Mouse (Mus musculus) liver, embryonic 13.5 days (tissue): Measurements from ENCODE around the gene Oxld1. TPM values are rescaled to one million over a fixed set of nuclear protein-coding genes. Genes with fewer than 3 reads are reported as not detected.

ENCODE experiments used
- ATAC-seq: fragments of 200-750 bp; cut with Nextera tagmentation; 2 replicates; pipeline ENCODE4 v1.8.0; 2017; ENCODE audit warnings: low read depth, mild to moderate bottlenecking, moderate number of reproducible peaks, moderate library complexity
- DNase-seq: peaks from one replicate; pipeline ENCODE4 v3.0.0; 2022
- H3K27ac ChIP-seq: fragments of 300-500 bp; sonication (generic); 2 replicates; pipeline ENCODE4 v1.5.1; 2015; ENCODE audit warnings: moderate library complexity, mild to moderate bottlenecking, inconsistent platforms
- H3K27me3 ChIP-seq: fragments of 300-500 bp; sonication (generic); 2 replicates; pipeline ENCODE4 v1.6.1; 2015; ENCODE audit warnings: mild to moderate bottlenecking, inconsistent platforms
- H3K36me3 ChIP-seq: fragments of 300-500 bp; sonication (generic); 2 replicates; pipeline ENCODE4 v1.6.1; 2015; ENCODE audit warnings: mild to moderate bottlenecking, inconsistent platforms
- H3K4me1 ChIP-seq: fragments of 300-500 bp; sonication (generic); replicated peaks from 2 replicates; pipeline ENCODE4 v1.6.1; 2015; ENCODE audit warnings: inconsistent platforms
- H3K4me2 ChIP-seq: fragments of 300-500 bp; sonication (generic); 2 replicates; pipeline ENCODE4 v1.6.1; 2015; ENCODE audit warnings: inconsistent platforms, mild to moderate bottlenecking, moderate library complexity
- H3K4me3 ChIP-seq: fragments of 300-500 bp; sonication (generic); replicated peaks from 2 replicates; pipeline ENCODE4 v1.5.1; 2015; ENCODE audit warnings: mild to moderate bottlenecking, inconsistent platforms
- H3K9ac ChIP-seq: fragments of 300-500 bp; sonication (generic); 2 replicates; pipeline ENCODE4 v1.6.1; 2015; ENCODE audit warnings: mild to moderate bottlenecking, inconsistent platforms
- H3K9me3 ChIP-seq: fragments of 300-500 bp; sonication (generic); replicated peaks from 2 replicates; pipeline ENCODE4 v1.6.1; 2016; ENCODE audit warnings: inconsistent platforms
- WGBS: fragments of 180-500 bp; shearing (Covaris S2); methylation state at CpG from one replicate; pipeline ENCODE4 v1.1.7; 2015; ENCODE audit not compliant: insufficient replicate concordance; 5-methylcytosine and 5-hydroxymethylcytosine counted together
- polyA plus RNA-seq: library from polyadenylated mRNA; unstranded; fragments of >200 nt; fragmentation: Nextera tagmentation; extraction: Ambion mirVana; gene quantifications from 2 replicates; pipeline ENCODE4 v1.2.1, GENCODE M21; 2015

Oxld1 gene
- polyA plus RNA-seq: 8.4 and 9.5 TPM in 2 replicates

GRCm38 (mm10) chr11:120457772-120458751, at the start of gene Oxld1, which contains the start of gene Ccdc137:
Gene Oxld1, minus strand, starts transcription at chr11:120458068.
Gene Ccdc137, plus strand, starts transcription at chr11:120458115.
- H3K4me1 ChIP-seq: peaks cover 54% of the 10 kb centered on the region
- H3K36me3 ChIP-seq: peaks cover 35% of the 10 kb centered on the region
- peak within 1 kb of the TSS; percentile 87 for H3K9ac ChIP-seq
- H3K27me3 ChIP-seq: no peaks in the 10 kb centered on the region
- peak within 1 kb of the TSS; percentile 86 for H3K4me2 ChIP-seq
- no peaks in the 10 kb centered on the region for H3K9me3 ChIP-seq
- H3K27ac ChIP-seq: peak within 1 kb of the TSS; percentile 87
- peak within 1 kb of the TSS; percentile 79 for H3K4me3 ChIP-seq
- peak; percentile 84 for ATAC-seq
- peak; percentile 73 for DNase-seq
- 3% methylated on average over 62 of the region's 62 CpGs for WGBS

- no peaks in the 10 kb centered on the region for H3K36me3 ChIP-seq
- ATAC-seq (no peak), DNase-seq (no peak)
- no peak overlapping the region for H3K4me2 ChIP-seq
- H3K4me1 ChIP-seq: peaks cover 48% of the 10 kb centered on the region
- H3K27me3 ChIP-seq: no peaks in the 10 kb centered on the region
- H3K9me3 ChIP-seq: no peaks in the 10 kb centered on the region
- H3K9ac ChIP-seq: no peak overlapping the region
- H3K27ac ChIP-seq: no peak overlapping the region
- no peak overlapping the region for H3K4me3 ChIP-seq
- WGBS: 57% methylated on average over 4 of the region's 4 CpGs
Measured at GRCm38 (mm10) chr11:120506899-120507298, 49.0 kb upstream of the Oxld1 start.

DNA sequence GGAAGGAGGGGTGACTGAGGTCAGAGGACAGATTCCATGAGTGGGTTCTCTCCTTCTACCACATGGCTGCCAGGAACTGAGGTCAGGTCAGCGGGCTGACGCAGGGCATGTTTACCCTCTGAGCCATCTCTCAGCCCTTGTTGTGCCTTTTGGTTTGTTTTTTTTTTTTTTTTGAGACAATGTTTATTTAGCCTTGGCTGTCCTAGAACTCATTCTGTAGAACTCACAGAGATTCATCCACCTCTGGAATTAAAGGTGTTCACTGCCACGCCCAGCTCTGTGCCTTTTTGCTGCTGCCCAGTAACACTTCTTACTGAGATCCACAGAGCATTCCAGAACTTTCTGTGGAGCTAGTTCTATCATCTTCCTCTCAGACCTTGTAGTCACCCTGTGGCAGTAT, 47.8 kb upstream of the Oxld1 start:
- Histone ChIP-seq H3K4me1 (peaks cover 36% of the 10 kb centered on the region), H3K4me2 (no peak overlapping the region), H3K36me3 (no peaks in the 10 kb centered on the region), H3K9ac (no peak overlapping the region), H3K9me3 (no peaks in the 10 kb centered on the region), H3K4me3 (no peak overlapping the region), H3K27ac (no peak overlapping the region), H3K27me3 (no peaks in the 10 kb centered on the region)
- WGBS: 75% methylated on average over 3 of the region's 3 CpGs
- ATAC-seq (no peak), DNase-seq (no peak)

- WGBS: 66% methylated on average over 4 of the region's 4 CpGs
Measured at GRCm38 (mm10) chr11:120501701-120502100, 43.8 kb upstream of the Oxld1 start.

GRCm38 (mm10) chr11:120501018-120501417, 43.1 kb upstream of the Oxld1 start:
- no peak for ATAC-seq
- H3K9me3 ChIP-seq: no peaks in the 10 kb centered on the region

More at GRCm38 (mm10) chr11:120501701-120502100, 43.8 kb upstream of the Oxld1 start:
- DNase-seq (no peak), ATAC-seq (no peak)
- H3K9me3 ChIP-seq: no peaks in the 10 kb centered on the region
- H3K9ac ChIP-seq: no peak overlapping the region
- peaks cover 26% of the 10 kb centered on the region for H3K36me3 ChIP-seq
- H3K4me1 ChIP-seq: peaks cover 13% of the 10 kb centered on the region
- no peak overlapping the region for H3K27ac ChIP-seq
- no peak overlapping the region for H3K4me3 ChIP-seq
- H3K4me2 ChIP-seq: no peak overlapping the region
- no peaks in the 10 kb centered on the region for H3K27me3 ChIP-seq

GRCm38 (mm10) chr11:120500357-120500756, 42.5 kb upstream of the Oxld1 start:
- H3K9me3 ChIP-seq: no peaks in the 10 kb centered on the region
- DNase-seq (no peak), ATAC-seq (peak; percentile 24; the same call in 1 of the 2 replicates)
- H3K4me3 ChIP-seq: no peak overlapping the region
- H3K9ac ChIP-seq: no peak overlapping the region
- peaks cover 7% of the 10 kb centered on the region for H3K4me1 ChIP-seq
- H3K4me2 ChIP-seq: no peak overlapping the region
- H3K36me3 ChIP-seq: peaks cover 39% of the 10 kb centered on the region
- no peak overlapping the region for H3K27ac ChIP-seq
- WGBS: 7% methylated on average over 3 of the region's 3 CpGs
- no peaks in the 10 kb centered on the region for H3K27me3 ChIP-seq

More at GRCm38 (mm10) chr11:120501018-120501417, 43.1 kb upstream of the Oxld1 start:
- Histone ChIP-seq H3K27me3 (no peaks in the 10 kb centered on the region), H3K4me2 (no peak overlapping the region), H3K4me3 (no peak overlapping the region), H3K4me1 (peaks cover 7% of the 10 kb centered on the region), H3K27ac (no peak overlapping the region), H3K36me3 (peaks cover 33% of the 10 kb centered on the region), H3K9ac (no peak overlapping the region)
- WGBS: 51% methylated on average over 6 of the region's 6 CpGs
- no peak for DNase-seq

DNA sequence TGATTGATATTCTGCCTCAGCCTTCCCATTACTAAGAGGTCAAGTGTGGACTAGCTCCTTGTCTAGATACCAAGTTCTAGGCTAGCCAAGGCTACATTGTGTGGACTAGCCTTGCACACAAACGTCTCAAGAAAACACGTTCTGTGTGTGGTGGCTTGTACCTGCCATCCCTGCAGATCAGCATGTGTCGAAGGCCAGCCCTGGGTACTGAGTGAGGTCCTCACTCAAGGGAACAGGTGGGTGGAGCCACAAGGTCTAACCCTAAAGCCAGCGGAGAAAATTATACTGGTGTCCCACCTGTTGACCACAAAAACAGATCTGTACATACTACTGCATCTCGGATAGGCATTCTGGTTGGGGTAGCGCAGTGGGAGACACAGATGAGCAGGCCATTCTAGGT, 42.0 kb upstream of the Oxld1 start:
- WGBS: 61% methylated on average over 6 of the region's 6 CpGs
- H3K27ac ChIP-seq: no peak overlapping the region
- H3K9ac ChIP-seq: no peak overlapping the region
- H3K27me3 ChIP-seq: no peaks in the 10 kb centered on the region
- DNase-seq (no peak), ATAC-seq (0 out of 2 replicates have a peak, but pooled peaks have one; percentile 2)
- H3K9me3 ChIP-seq: no peaks in the 10 kb centered on the region
- peaks cover 44% of the 10 kb centered on the region for H3K36me3 ChIP-seq
- peaks cover 7% of the 10 kb centered on the region for H3K4me1 ChIP-seq
- H3K4me3 ChIP-seq: no peak overlapping the region
- H3K4me2 ChIP-seq: no peak overlapping the region

GRCm38 (mm10) chr11:120498891-120499290, 41.0 kb upstream of the Oxld1 start:
- Histone ChIP-seq H3K4me3 (no peak overlapping the region), H3K27me3 (no peaks in the 10 kb centered on the region), H3K27ac (no peak overlapping the region), H3K4me1 (peaks cover 11% of the 10 kb centered on the region), H3K9ac (no peak overlapping the region), H3K4me2 (no peak overlapping the region), H3K9me3 (no peaks in the 10 kb centered on the region), H3K36me3 (peaks cover 54% of the 10 kb centered on the region)
- WGBS: 75% methylated on average over 5 of the region's 5 CpGs
- ATAC-seq (no peak), DNase-seq (no peak)

DNA sequence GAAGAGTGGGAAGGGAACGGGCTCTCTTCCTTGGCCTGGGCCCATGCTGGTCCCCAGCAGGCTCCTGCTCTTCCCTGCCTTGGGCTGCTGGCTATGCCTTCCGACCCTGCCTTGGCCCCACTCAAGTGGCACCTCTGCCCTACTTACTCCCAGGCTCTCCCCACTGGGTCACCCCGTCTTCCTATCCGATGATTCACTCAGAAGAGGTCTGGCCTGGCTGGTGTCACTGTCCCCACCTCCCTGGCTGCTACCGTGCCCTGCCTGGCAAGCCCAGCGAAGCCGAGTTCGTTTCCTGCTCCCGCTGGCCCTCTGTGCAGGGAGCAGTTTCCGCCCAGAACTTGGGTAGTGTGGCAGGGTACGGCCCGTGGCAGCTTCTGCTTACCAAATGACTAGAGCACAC, 40.4 kb upstream of the Oxld1 start:
- 80% methylated on average over 12 of the region's 12 CpGs for WGBS
- DNase-seq (no peak), ATAC-seq (no peak)
- Histone ChIP-seq H3K4me3 (no peak overlapping the region), H3K9me3 (no peaks in the 10 kb centered on the region), H3K27me3 (no peaks in the 10 kb centered on the region), H3K36me3 (peaks cover 60% of the 10 kb centered on the region), H3K4me2 (no peak overlapping the region), H3K27ac (no peak overlapping the region), H3K9ac (no peak overlapping the region), H3K4me1 (peaks cover 18% of the 10 kb centered on the region)

GRCm38 (mm10) chr11:120497436-120497835, 39.6 kb upstream of the Oxld1 start:
- DNase-seq (no peak), ATAC-seq (no peak)
- no peak overlapping the region for H3K4me3 ChIP-seq
- H3K36me3 ChIP-seq: peaks cover 60% of the 10 kb centered on the region
- H3K27ac ChIP-seq: no peak overlapping the region
- peaks cover 26% of the 10 kb centered on the region for H3K4me1 ChIP-seq
- WGBS: 83% methylated on average over 3 of the region's 3 CpGs
- no peak overlapping the region for H3K4me2 ChIP-seq
- no peaks in the 10 kb centered on the region for H3K9me3 ChIP-seq
- no peak overlapping the region for H3K9ac ChIP-seq
- no peaks in the 10 kb centered on the region for H3K27me3 ChIP-seq

DNA sequence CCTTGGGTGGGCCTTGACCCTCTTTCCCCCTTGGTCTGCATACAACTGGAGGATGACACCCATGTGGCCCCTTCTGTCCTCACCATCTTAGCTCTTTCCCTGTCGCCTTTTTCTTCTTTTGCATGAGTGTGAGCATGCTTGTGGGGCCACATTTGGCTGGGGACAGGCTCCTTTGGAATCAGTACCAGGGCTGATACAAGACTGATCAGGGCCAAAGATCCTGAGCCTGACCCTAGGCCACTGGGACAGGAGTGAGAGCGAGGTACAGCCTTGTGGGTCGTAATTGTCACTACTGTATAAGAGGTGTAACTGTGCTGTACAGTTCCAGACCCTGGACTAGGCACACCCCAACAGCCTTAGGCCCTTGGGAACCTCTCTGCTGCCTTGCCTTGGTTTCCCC, 36.0 kb upstream of the Oxld1 start:
- no peaks in the 10 kb centered on the region for H3K27me3 ChIP-seq
- peaks cover 49% of the 10 kb centered on the region for H3K4me1 ChIP-seq
- H3K9ac ChIP-seq: no peak overlapping the region; the same call in 1 of the 2 replicates
- DNase-seq (no peak), ATAC-seq (no peak)
- no peaks in the 10 kb centered on the region for H3K9me3 ChIP-seq
- H3K4me2 ChIP-seq: peak overlapping the region; percentile 94
- H3K4me3 ChIP-seq: no peak overlapping the region
- H3K36me3 ChIP-seq: peaks cover 67% of the 10 kb centered on the region
- WGBS: 75% methylated on average over 3 of the region's 3 CpGs
- peak overlapping the region; percentile 3; the same call in 1 of the 2 replicates for H3K27ac ChIP-seq
